Mouse (Mus musculus): Measurements from ENCODE around the gene Pxmp2. TPM values are rescaled to one million over a fixed set of nuclear protein-coding genes. Genes with fewer than 3 reads are reported as not detected.

The Pxmp2 gene
- polyA plus RNA-seq (2012; ENCODE audit: insufficient read depth, low replicate concordance) = 7.5 and 57.5 TPM in 2 replicates

DNA sequence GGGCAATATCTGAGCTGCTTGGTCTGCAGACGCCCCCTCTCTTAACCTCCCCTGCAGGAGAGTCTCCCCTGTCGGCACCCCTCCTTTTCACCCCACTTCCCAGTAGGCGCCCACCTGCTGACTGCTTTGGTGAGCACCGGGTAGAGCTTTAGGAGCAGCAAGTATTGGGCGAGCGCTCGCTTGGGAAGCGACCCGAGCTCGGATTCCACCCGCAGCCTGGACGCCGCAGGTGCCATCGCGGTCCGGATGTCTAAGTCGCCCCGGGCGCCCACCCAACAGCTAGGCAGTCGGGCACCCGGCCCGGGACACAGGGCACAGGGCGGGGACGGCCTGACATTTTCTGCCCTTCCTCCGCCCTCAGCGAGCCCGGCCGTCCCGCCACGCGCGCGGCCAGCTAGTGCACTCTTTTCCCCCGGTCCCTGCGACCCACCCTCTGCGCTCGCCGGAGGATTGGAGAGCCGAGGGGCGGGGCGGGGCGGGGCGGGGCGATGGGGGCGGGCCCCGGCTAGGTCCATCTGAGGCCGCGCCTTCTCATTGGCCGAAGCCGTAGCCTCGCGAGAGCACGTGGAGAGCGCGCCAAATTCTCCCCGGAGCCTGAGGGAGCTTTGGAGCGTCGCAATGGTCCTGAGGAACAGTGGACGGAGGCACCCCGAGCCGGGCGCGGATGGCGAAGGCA lies at the start of gene Pxmp2, which contains the start of gene Pole:
Pxmp2 (minus strand) TSS at position 417 of the 676 bp plus-strand sequence.
Pole (plus strand) TSS at position 537 of the 676 bp plus-strand sequence.
- no peaks in the 10 kb centered on the region for H3K27me3 ChIP-seq (replicated peaks)
- H3K4me3 ChIP-seq (replicated peaks) = peak within 1 kb of the TSS; percentile 95
- no peak for TF ChIP-seq FLI1 (IDR thresholded peaks at IDR 0.05; ENCODE audit: low read length)
- TF ChIP-seq GATA1 (IDR thresholded peaks at IDR 0.05; ENCODE audit: borderline replicate concordance, low read length) = no peak
- H3K9me3 ChIP-seq = no peaks in the 10 kb centered on the region
- H3K4me1 ChIP-seq = peaks cover 29% of the 10 kb centered on the region
- peaks cover 18% of the 10 kb centered on the region for H3K36me3 ChIP-seq (replicated peaks; ENCODE audit: low read length)

GRCm38 (mm10) chr5:110330508-110330907 lies 44.5 kb upstream of the Pxmp2 start:
- no peak for TF ChIP-seq GATA1 (IDR thresholded peaks at IDR 0.05; ENCODE audit: borderline replicate concordance, low read length)
- TF ChIP-seq FLI1 (IDR thresholded peaks at IDR 0.05; ENCODE audit: low read length) = no peak
- Histone ChIP-seq H3K4me3 (replicated peaks) (no peak overlapping the region), H3K36me3 (replicated peaks; ENCODE audit: low read length) (peaks cover 87% of the 10 kb centered on the region), H3K27me3 (replicated peaks) (no peaks in the 10 kb centered on the region), H3K4me1 (no peaks in the 10 kb centered on the region; the same call in 1 of the 2 replicates), H3K9me3 (no peaks in the 10 kb centered on the region)

DNA sequence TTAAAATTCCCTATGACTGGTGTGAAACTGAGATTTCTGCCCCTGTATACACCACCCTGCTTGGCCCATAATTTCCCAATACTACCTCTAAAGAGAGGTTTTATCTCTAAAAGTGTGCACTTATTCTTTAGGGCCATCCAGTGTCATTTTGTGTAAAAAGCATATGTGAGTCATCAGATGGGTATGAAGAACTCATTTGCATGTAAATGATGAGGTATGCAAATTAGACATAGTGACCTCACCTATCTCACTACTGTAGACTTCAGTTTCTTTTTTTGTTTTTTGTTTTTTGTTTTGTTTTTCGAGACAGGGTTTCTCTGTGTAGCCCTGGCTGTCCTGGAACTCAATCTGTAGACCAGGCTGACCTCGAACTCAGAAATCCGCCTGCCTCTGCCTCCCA lies 27.1 kb upstream of the Pxmp2 start:
- Histone ChIP-seq H3K9me3 (no peaks in the 10 kb centered on the region), H3K4me3 (replicated peaks) (no peak overlapping the region), H3K36me3 (replicated peaks; ENCODE audit: low read length) (peaks cover 72% of the 10 kb centered on the region), H3K27me3 (replicated peaks) (no peaks in the 10 kb centered on the region), H3K4me1 (peaks cover 14% of the 10 kb centered on the region)
- TF ChIP-seq GATA1 (IDR thresholded peaks at IDR 0.05; ENCODE audit: borderline replicate concordance, low read length) (no peak), FLI1 (IDR thresholded peaks at IDR 0.05; ENCODE audit: low read length) (no peak)

DNA sequence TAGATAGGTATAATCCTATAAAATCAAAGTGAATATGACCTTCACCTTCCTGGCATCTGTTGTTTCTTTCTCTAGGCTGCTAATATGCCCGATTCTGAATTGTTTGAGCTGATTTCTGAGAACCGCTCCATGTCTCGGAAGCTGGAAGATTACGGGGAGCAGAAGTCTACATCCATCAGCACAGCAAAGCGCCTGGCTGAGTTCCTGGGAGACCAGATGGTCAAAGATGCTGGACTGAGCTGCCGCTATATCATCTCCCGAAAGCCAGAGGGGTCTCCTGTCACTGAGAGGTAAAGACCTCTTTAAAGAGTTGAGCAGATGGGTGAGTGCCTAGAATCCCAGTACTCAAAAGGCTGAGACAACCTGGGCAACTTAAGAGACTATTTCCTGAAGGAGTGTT lies 22.9 kb upstream of the Pxmp2 start:
- no peak for TF ChIP-seq FLI1 (IDR thresholded peaks at IDR 0.05; ENCODE audit: low read length)
- TF ChIP-seq GATA1 (IDR thresholded peaks at IDR 0.05; ENCODE audit: borderline replicate concordance, low read length) = no peak
- Histone ChIP-seq H3K36me3 (replicated peaks; ENCODE audit: low read length) (peaks cover 86% of the 10 kb centered on the region), H3K4me1 (peaks cover 14% of the 10 kb centered on the region), H3K9me3 (no peaks in the 10 kb centered on the region), H3K27me3 (replicated peaks) (no peaks in the 10 kb centered on the region), H3K4me3 (replicated peaks) (no peak overlapping the region)

DNA sequence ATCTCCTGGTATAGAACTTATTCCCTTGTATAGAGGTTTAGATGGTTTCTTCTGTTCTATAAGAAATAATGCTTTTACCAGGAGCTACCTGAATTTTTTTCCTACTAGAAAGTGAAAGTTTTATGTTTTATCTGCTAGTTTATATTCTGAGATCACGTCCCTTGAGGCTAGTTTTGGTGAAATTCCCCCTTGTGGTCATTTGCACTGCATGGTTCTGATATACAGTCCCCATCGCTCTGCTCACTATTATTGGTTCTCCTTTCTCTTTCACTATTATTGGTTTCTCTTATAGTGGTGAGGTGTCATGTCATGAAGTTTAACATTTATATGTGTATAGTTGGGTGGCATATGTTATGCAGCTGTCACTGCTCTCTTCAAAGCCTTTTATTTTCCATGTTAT lies 14.6 kb upstream of the Pxmp2 start:
- Histone ChIP-seq H3K4me3 (replicated peaks) (no peak overlapping the region), H3K4me1 (no peaks in the 10 kb centered on the region), H3K9me3 (no peaks in the 10 kb centered on the region), H3K36me3 (replicated peaks; ENCODE audit: low read length) (peaks cover 91% of the 10 kb centered on the region), H3K27me3 (replicated peaks) (no peaks in the 10 kb centered on the region)
- no peak for TF ChIP-seq GATA1 (IDR thresholded peaks at IDR 0.05; ENCODE audit: borderline replicate concordance, low read length)
- TF ChIP-seq FLI1 (IDR thresholded peaks at IDR 0.05; ENCODE audit: low read length) = no peak

DNA sequence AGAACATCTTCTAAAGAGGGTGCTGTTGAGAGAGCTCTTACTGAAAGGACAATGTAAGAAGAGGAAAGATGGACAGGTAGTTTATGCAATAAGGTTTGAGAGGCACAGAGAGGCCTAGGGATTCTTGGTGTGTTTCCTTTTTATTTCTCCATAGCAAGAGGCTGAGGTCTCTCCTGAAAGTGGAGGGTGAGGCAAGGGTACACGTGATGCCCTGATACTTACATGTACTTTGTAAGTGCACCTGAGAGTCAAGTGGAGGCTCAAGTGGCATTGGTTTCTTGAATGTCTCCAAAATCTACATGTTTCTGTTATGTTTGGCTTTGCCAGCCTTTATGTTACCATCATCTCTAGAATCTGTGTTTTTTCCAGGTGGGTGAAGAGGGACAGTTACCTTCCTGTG lies 10.7 kb upstream of the Pxmp2 start:
- Histone ChIP-seq H3K4me1 (peaks cover 8% of the 10 kb centered on the region), H3K27me3 (replicated peaks) (no peaks in the 10 kb centered on the region), H3K36me3 (replicated peaks; ENCODE audit: low read length) (peaks cover 85% of the 10 kb centered on the region)

DNA sequence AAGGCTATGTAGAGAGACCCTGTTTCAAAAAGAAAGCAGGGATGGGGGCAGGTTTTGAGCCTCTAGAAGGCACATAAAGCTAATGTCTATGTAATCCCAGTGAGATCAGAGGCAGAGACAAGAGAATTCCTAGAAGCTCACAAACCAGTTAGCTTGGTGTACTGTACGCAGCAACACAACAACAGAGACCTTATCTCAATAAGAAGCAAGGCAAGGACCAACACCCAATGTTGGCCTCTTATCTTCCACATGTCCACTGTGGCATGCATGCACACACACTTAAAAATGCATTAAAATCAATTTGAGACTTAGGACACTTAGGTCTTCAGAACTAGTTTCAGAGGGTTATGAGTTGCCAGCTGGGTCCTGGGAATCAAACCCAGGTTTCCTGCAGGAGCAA lies 5.7 kb upstream of the Pxmp2 start:
- Histone ChIP-seq H3K36me3 (replicated peaks; ENCODE audit: low read length) (peaks cover 67% of the 10 kb centered on the region), H3K4me1 (peaks cover 22% of the 10 kb centered on the region), H3K27me3 (replicated peaks) (no peaks in the 10 kb centered on the region), H3K4me3 (replicated peaks) (no peak overlapping the region), H3K9me3 (no peaks in the 10 kb centered on the region)
- TF ChIP-seq FLI1 (IDR thresholded peaks at IDR 0.05; ENCODE audit: low read length) = no peak
- no peak for TF ChIP-seq GATA1 (IDR thresholded peaks at IDR 0.05; ENCODE audit: borderline replicate concordance, low read length)

More for the DNA sequence above, 10.7 kb upstream of the Pxmp2 start:
- no peaks in the 10 kb centered on the region for H3K9me3 ChIP-seq
- H3K4me3 ChIP-seq (replicated peaks) = no peak overlapping the region
- TF ChIP-seq FLI1 (IDR thresholded peaks at IDR 0.05; ENCODE audit: low read length) = no peak
- TF ChIP-seq GATA1 (IDR thresholded peaks at IDR 0.05; ENCODE audit: borderline replicate concordance, low read length) = no peak

DNA sequence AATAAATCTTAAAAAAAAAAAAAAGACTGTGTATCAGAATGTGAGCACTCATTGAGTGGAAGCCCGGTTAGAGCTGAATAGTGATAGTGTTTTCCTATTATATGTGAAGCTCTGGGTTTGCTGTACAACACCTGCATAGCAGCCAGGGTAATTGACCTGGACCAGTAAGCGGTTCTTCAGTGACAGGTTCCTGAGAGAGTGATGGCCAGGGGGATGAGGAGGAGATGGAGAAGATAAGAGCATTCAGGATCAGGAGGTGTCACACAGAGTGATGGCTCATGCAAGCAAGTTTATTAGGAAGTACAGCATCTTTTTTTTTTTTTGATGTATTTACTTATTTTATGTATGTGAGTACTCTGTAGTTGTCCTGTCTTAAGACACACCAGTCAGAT lies 1.1 kb upstream of the Pxmp2 start:
- no peaks in the 10 kb centered on the region for H3K9me3 ChIP-seq
- no peak for TF ChIP-seq GATA1 (IDR thresholded peaks at IDR 0.05; ENCODE audit: borderline replicate concordance, low read length)
- TF ChIP-seq FLI1 (IDR thresholded peaks at IDR 0.05; ENCODE audit: low read length) = no peak
- peaks cover 29% of the 10 kb centered on the region for H3K36me3 ChIP-seq (replicated peaks; ENCODE audit: low read length)
- H3K4me1 ChIP-seq = peaks cover 29% of the 10 kb centered on the region
- H3K27me3 ChIP-seq (replicated peaks) = no peaks in the 10 kb centered on the region
- peak overlapping the region; percentile 78 for H3K4me3 ChIP-seq (replicated peaks)

DNA sequence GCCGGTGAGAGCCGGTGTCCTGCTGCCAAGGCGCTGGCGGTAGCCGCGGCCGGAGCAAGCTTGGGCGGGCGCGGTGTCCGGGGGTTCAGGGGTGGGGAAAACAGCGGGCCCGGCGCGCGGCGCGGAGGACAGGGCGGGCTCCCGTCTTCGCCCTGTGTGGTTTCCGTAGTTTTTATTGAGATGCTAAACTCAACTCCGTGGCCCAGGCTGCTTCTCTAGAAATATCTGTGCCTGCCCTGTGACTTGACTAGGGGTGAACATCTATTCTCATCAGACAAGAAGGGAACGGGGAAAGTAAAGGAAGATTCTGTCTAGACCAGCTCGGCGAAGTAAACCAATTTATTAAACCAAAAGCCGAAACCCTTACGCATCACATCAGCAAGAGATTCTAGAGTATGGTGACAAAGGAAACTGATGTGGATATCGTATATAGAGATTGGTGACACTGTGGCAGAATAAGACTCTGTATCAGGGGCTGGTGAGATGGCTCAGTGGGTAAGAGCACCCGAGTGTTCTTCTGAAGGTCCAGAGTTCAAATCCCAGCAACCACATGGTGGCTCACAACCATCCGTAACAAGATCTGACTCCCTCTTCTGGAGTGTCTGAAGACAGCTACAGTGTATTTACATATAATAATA lies 579 bp upstream of the Pxmp2 start:
- Histone ChIP-seq H3K27me3 (replicated peaks) (no peaks in the 10 kb centered on the region), H3K36me3 (replicated peaks; ENCODE audit: low read length) (peaks cover 25% of the 10 kb centered on the region), H3K4me3 (replicated peaks) (peak overlapping the region; percentile 95), H3K4me1 (peaks cover 29% of the 10 kb centered on the region), H3K9me3 (no peaks in the 10 kb centered on the region)
- TF ChIP-seq FLI1 (IDR thresholded peaks at IDR 0.05; ENCODE audit: low read length) (no peak), GATA1 (IDR thresholded peaks at IDR 0.05; ENCODE audit: borderline replicate concordance, low read length) (no peak)

DNA sequence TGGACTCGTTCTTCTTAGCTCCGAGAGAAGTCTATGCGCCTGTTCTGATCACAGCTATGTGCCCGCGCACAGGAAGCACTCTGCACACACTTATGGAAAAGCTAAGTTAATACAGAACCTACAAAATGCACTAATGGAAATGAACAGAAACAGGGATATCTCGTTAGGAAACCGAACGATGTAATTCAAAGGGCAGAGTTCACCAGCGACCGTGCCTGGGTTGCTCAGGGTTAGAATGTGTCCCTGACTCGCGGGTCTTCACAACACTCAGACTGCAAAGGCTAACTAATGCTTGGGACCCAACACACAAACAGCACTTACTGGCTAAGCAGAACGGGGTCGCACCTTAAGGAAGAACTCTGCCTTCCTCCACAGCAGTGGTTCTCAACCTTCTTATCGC lies 830 bp downstream of the Pxmp2 start:
- peaks cover 29% of the 10 kb centered on the region for H3K4me1 ChIP-seq

More for the DNA sequence above, 830 bp downstream of the Pxmp2 start:
- TF ChIP-seq FLI1 (IDR thresholded peaks at IDR 0.05; ENCODE audit: low read length) (no peak), GATA1 (IDR thresholded peaks at IDR 0.05; ENCODE audit: borderline replicate concordance, low read length) (no peak)
- H3K27me3 ChIP-seq (replicated peaks) = no peaks in the 10 kb centered on the region
- H3K4me3 ChIP-seq (replicated peaks) = peak overlapping the region; percentile 95
- no peaks in the 10 kb centered on the region for H3K9me3 ChIP-seq
- H3K36me3 ChIP-seq (replicated peaks; ENCODE audit: low read length) = peaks cover 12% of the 10 kb centered on the region
